Mouse (Mus musculus) hindbrain, embryonic 16.5 days (tissue): ENCODE measurements around the gene Cyp2c38. TPM values are rescaled to one million over a fixed set of nuclear protein-coding genes. Genes with fewer than 3 reads are reported as not detected.
"Not testable (repeated sequence)": the region's sequence is repeated elsewhere in the genome, so short reads cannot be mapped to it uniquely, and the experiment has no call there.

Experiments
- ATAC-seq: fragments of 200-750 bp; cut with Nextera tagmentation; 2 replicates; pipeline ENCODE4 v1.8.0; 2017; ENCODE audit warnings: moderate TSS enrichment, moderate library complexity
- H3K27ac ChIP-seq: fragments of 300-500 bp; sonication (generic); 2 replicates; pipeline ENCODE4 v1.5.1; 2014; ENCODE audit warnings: low read depth, mild to moderate bottlenecking, control low read depth, low read length, moderate library complexity
- H3K27me3 ChIP-seq: fragments of 300-500 bp; sonication (generic); replicated peaks from 2 replicates; pipeline ENCODE4 v1.6.1; 2014; ENCODE audit warnings: low read length; ENCODE audit not compliant: control insufficient read depth, insufficient read depth
- H3K36me3 ChIP-seq: fragments of 300-500 bp; sonication (generic); 2 replicates; pipeline ENCODE4 v1.6.1; 2014; ENCODE audit warnings: mild to moderate bottlenecking, low read length, moderate library complexity, mixed read lengths; ENCODE audit not compliant: control insufficient read depth, insufficient read depth
- H3K4me1 ChIP-seq: fragments of 300-500 bp; sonication (generic); 2 replicates; pipeline ENCODE4 v1.6.1; 2014; ENCODE audit warnings: low read depth, low read length; ENCODE audit not compliant: control insufficient read depth, insufficient read depth
- H3K4me2 ChIP-seq: fragments of 300-500 bp; sonication (generic); 2 replicates; pipeline ENCODE4 v1.6.1; 2014; ENCODE audit warnings: mild to moderate bottlenecking, low read length, control low read depth, moderate library complexity
- H3K4me3 ChIP-seq: fragments of 300-500 bp; sonication (generic); 2 replicates; pipeline ENCODE4 v1.5.1; 2014; ENCODE audit warnings: mild to moderate bottlenecking, low read length, control low read depth, moderate library complexity
- H3K9ac ChIP-seq: fragments of 300-500 bp; sonication (generic); 2 replicates; pipeline ENCODE4 v1.6.1; 2014; ENCODE audit warnings: low read depth, mild to moderate bottlenecking, control low read depth, low read length, moderate library complexity
- H3K9me3 ChIP-seq: fragments of 300-500 bp; sonication (generic); 2 replicates; pipeline ENCODE4 v1.6.1; 2014; ENCODE audit warnings: mild to moderate bottlenecking, low read length, moderate library complexity; ENCODE audit not compliant: control insufficient read depth
- WGBS: fragments of 180-500 bp; shearing (Covaris S2); extraction: QIAGEN DNeasy Blood & Tissue Kit; methylation state at CpG from one replicate; pipeline ENCODE4 v1.1.7; 2014; 5-methylcytosine and 5-hydroxymethylcytosine counted together
- polyA plus RNA-seq: library from polyadenylated mRNA; unstranded; fragments of >200 nt; fragmentation: Nextera tagmentation; extraction: Ambion mirVana; gene quantifications from 2 replicates; pipeline ENCODE4 v1.2.1, GENCODE M21; 2015

Gene Cyp2c38
- polyA plus RNA-seq: not detected in 2 replicates

DNA sequence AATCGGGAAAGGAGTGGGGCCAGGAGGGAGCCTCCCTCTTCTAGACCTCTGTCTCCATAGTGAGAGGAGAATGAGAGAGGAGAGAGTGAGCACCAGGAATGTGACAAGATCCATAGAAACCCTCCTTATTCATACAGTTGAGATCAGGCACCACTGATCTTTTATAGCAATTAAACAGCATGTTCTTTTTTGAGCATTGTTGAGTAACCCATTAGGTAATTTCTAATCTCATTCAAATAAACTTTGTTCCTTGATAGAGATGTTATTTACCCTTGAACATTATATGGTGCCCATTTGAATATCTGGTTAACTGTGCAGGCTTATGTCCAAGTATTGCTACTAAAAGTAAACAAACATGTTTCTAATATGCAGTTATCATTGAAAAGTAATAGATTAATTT lies at the start of gene Cyp2c38:
TSS of gene Cyp2c38 (minus strand) at position 135 of the 400 bp plus-strand sequence.
- H3K4me3 ChIP-seq: no peak within 1 kb of the TSS
- H3K9ac ChIP-seq: no peak within 1 kb of the TSS
- H3K9me3 ChIP-seq: 0 out of 2 replicates have a peak, but pooled peaks cover 2% of the 10 kb centered on the region
- no peak for ATAC-seq
- no peaks in the 10 kb centered on the region for H3K36me3 ChIP-seq
- H3K27ac ChIP-seq: no peak within 1 kb of the TSS
- H3K4me1 ChIP-seq: no peaks in the 10 kb centered on the region
- H3K4me2 ChIP-seq: no peak within 1 kb of the TSS
- H3K27me3 ChIP-seq: no peaks in the 10 kb centered on the region
- 88% methylated on average over 1 of the region's 1 CpGs for WGBS

DNA sequence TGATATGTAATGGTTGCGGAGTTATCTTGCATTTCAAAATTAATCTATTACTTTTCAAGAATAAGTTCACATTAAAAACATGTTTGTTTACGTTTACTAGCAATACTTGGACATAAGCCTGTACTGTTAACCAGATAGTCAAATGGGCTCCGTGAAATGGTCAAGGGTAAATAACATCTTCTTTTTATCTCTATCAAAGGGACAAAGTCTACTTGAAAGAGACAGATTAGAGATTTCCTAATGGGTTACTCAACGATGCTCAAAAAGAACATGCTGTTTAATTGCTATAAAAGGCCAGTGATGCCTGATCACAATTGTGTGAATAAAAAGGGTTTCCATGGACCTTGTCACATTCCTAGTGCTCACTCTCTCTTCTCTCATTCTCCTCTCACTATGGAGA lies 47.7 kb upstream of the Cyp2c38 start, which contains the start of gene Cyp2c39:
TSS of gene Cyp2c39 (plus strand) at position 329 of the 400 bp plus-strand sequence.
- WGBS: 81% methylated on average over 4 of the region's 4 CpGs
- no peak within 1 kb of the TSS for H3K4me3 ChIP-seq
- H3K9ac ChIP-seq: no peak within 1 kb of the TSS
- no peak within 1 kb of the TSS for H3K27ac ChIP-seq
- H3K9me3 ChIP-seq: no peaks in the 10 kb centered on the region
- no peaks in the 10 kb centered on the region for H3K36me3 ChIP-seq
- no peak for ATAC-seq
- no peaks in the 10 kb centered on the region for H3K4me1 ChIP-seq
- H3K27me3 ChIP-seq: no peaks in the 10 kb centered on the region
- no peak within 1 kb of the TSS for H3K4me2 ChIP-seq

GRCm38 (mm10) chr19:39509533-39509932 lies 46.7 kb upstream of the Cyp2c38 start:
- no peak overlapping the region for H3K4me3 ChIP-seq
- no peaks in the 10 kb centered on the region for H3K9me3 ChIP-seq
- H3K4me2 ChIP-seq: no peak overlapping the region
- ATAC-seq: no peak
- no peaks in the 10 kb centered on the region for H3K27me3 ChIP-seq
- no peak overlapping the region for H3K9ac ChIP-seq
- WGBS: 89% methylated on average over 1 of the region's 1 CpGs
- no peaks in the 10 kb centered on the region for H3K4me1 ChIP-seq
- H3K27ac ChIP-seq: no peak overlapping the region
- H3K36me3 ChIP-seq: no peaks in the 10 kb centered on the region

GRCm38 (mm10) chr19:39506341-39506740 lies 43.5 kb upstream of the Cyp2c38 start:
- Histone ChIP-seq H3K27me3 (no peaks in the 10 kb centered on the region), H3K4me1 (no peaks in the 10 kb centered on the region), H3K4me2 (no peak overlapping the region), H3K27ac (no peak overlapping the region), H3K9ac (no peak overlapping the region), H3K4me3 (no peak overlapping the region), H3K36me3 (no peaks in the 10 kb centered on the region), H3K9me3 (peaks cover 5% of the 10 kb centered on the region; the same call in 1 of the 2 replicates)
- no peak for ATAC-seq

DNA sequence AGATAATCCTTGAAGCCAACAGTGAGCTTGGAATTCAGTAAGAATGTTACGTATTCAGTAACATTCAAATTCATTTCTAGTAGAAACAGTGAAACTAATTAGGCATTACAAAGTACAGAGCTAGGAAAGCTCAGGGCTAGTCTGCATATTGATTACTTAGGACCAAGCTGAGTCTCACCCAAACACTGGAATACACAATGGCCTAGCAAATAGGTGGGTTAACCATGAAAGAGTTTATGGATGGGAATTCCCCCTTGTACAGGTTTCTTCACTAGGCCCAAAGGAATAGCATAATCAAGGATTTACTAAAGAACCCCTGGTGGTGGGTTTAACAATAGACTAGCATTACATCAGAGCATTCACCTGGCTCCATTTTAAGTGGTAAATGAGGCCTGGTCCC lies 21.1 kb upstream of the Cyp2c38 start:
- not testable (repeated sequence) for H3K36me3 ChIP-seq, H3K4me1 ChIP-seq, H3K4me3 ChIP-seq, H3K9ac ChIP-seq, ATAC-seq, H3K27ac ChIP-seq, H3K4me2 ChIP-seq, H3K27me3 ChIP-seq
- 97% methylated on average over 1 of the region's 1 CpGs for WGBS
- peaks cover 21% of the 10 kb centered on the region for H3K9me3 ChIP-seq

DNA sequence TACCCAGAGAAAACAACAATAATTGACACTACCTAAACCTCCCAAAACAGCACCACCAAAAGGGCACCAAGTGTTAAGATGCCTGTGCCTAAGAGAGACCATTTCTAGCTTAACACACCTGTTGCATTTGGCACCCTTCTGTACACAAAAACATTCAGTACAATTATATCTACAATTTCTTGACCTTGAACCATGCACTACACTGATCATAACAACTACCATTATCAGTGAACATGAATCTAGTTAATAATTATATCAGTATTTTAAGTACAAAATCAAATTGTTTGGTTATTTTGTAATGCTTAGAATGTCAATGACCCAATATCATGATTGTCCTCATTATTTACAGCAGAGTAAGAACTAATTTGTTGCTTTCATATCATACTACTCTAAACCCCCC lies 1.0 kb upstream of the Cyp2c38 start:
- H3K4me1 ChIP-seq: no peaks in the 10 kb centered on the region
- ATAC-seq: no peak
- no peaks in the 10 kb centered on the region for H3K9me3 ChIP-seq
- H3K4me3 ChIP-seq: no peak overlapping the region
- H3K4me2 ChIP-seq: no peak overlapping the region
- H3K9ac ChIP-seq: no peak overlapping the region
- no peak overlapping the region for H3K27ac ChIP-seq
- H3K27me3 ChIP-seq: no peaks in the 10 kb centered on the region
- H3K36me3 ChIP-seq: no peaks in the 10 kb centered on the region

Other genes starting within 250 kb of the Cyp2c38 start
- gene Cyp2c29, start 193.7 kb downstream of the Cyp2c38 start, polyA plus RNA-seq: not detected in 2 replicates
- not detected in 2 replicates for gene Cyp2c39, start 47.8 kb upstream of the Cyp2c38 start, polyA plus RNA-seq
- not detected in 2 replicates for gene Cyp2c67, start 186.0 kb upstream of the Cyp2c38 start, polyA plus RNA-seq